Mouse (Mus musculus) T-helper 1 cell (primary cell): ENCODE results near the gene Gm26920.

Experiments used
- in situ Hi-C: fragments of 300-600 bp; cut with MboI, MseI; formaldehyde crosslinking; loops from one replicate; pipeline ENCODE4 v1.15.1; 2025; ENCODE audit warnings: high pct_unique_total_duplicates

Gm26920 gene

DNA sequence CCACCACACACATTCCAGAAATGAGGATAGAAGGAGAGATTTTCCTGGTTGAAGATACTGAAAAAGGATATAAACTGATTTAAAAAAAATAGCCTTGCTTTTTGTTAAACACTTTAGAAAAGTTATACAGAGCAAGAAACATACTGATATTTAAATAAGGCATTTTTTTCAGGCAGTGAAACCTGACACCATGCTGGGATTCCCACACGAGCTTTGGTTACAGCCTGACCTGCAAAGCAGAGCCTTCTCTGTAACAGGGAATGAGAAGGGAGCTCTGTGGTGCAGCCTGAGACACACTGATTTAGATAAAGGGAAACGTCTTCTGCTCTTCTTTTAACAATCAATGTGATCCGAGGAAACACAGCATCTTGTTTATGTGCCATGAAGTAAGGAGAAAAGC, 36.6 kb downstream of the Gm26920 start:
- in situ Hi-C loops, result no loop called here

DNA sequence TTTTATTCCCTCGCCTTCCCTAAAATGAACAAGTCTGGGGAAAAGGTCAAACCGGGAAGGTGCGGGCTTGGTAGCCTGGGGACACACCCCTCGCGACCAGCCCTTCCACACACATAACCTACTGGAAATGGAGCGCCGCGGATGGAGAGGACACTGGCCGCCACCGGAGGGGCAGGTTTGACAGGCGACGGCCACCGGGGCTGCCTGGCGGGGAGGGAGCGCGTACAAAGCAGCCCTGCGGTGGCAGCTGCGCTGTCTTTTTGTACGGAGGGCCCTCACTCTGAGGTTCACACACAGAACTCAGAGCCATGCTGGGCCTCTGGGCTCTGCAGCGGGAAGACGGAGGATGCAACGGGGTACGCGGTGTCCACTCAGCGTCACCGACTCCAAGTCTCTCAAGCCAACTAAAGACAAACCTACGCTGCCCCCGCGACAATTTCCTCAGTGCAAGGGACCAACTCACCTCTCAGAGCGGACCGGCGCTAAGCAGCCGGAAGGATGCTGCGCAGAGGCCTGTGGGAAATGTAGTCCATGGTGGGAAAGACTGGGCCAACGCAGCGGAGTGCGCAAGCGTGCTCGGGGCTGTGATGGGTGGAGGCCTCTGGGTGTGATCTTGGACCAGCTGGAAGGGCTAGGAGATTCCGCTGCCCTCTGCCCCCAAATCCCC, 39.2 kb downstream of the Gm26920 start, which contains the start of gene Zfp14:
Zfp14 (minus strand) TSS at position 499 of the 667 bp plus-strand sequence.
- in situ Hi-C loops, result no loop called here

DNA sequence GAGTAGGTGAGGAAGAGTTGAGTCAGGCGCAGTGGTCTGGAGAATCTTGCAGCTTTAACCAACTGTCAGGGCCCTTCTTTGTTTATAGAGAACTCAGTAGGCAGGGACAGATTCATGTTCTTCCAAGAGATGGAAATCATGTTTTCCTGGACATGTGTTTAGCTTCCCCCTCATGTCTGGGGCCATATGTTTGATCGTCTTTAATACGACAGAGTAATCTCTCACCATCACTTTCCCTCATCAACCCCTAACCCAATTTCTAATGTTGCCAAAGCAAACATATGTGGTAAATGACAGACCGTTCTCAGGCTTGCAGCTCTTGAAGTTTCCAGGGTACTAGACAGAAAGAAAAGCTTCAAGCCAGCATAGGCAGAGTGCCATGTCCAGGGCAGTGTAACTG, 42.1 kb downstream of the Gm26920 start:
- in situ Hi-C loops, result no loop called here

DNA sequence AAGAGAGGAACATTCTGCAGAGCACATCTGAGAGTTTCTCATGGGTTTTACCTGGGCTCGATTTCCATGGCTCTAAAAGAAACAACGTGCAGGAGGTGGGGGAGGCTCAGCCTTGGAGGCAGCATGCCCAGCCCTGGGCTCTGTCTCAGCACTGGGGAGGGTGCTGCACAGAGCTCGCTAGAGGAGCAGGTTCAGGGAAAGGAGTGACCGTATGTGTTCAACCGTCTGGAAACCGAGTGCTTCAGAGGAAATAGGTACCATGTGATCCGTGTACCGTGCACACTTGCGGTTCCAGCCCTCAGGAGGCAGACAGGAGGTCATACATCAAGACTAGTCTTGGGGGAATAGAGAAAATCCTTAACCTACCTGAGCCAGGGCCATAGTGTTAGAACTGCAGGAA, 45.9 kb downstream of the Gm26920 start:
- in situ Hi-C loops, result no loop called here

DNA sequence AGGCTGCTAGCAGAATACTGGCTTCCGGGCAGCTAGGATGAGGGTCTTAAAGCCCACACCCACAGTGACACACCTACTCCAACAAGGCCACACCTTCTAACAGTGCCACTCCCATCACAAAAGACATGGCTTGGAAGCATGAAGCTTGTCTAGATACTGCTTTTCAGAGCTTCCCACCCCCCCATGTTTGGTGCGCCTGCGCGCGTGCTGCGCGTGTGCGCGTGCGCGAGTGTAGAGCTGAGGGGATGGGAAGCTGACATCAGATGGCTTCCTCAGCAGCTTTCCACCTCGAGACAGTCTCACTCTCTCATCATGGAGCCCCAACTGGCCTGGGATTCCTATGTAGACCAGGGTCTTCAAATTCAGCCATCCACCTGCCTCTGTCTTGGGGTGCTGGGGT, 55.9 kb downstream of the Gm26920 start:
- in situ Hi-C loops, result no loop called here

DNA sequence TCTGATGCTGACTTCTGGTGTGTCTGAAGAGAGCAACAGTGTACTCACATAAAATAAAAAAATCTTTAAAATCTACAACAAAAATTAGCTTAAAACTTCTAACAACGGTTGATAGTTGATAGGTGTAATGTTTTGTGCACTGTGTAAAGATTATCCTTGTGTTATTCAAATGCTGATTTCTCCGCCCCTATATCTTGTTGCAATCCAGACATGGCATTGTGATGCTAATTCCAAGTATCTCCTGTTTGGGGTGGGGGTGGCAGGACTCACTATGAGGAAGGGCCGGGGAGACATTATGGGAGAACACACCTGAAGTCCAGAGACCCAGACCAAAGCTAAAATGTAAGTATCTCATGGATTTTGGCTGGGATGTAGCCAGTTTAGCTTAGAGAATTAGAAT, 58.8 kb downstream of the Gm26920 start:
- in situ Hi-C loops, result no loop called here

DNA sequence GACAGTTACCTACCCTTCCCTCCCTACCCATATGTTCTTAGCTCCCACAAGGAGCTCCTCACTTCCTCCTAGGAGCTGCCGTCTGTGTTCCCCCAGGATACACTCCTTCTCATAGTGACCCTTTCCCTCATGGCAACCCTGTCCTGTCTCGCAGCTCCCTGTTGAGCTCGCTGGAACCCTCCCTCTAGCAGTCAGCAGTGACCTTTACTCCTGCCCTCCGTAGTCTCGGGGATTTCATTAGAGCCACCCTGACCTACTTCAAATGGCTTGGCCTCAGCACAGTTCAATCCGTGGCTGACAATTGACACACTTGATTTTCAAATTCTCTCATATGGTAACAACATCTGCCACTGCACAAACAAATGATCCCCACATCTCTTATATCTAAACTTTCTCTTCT, 59.5 kb downstream of the Gm26920 start:
- in situ Hi-C loops, result no loop called here

DNA sequence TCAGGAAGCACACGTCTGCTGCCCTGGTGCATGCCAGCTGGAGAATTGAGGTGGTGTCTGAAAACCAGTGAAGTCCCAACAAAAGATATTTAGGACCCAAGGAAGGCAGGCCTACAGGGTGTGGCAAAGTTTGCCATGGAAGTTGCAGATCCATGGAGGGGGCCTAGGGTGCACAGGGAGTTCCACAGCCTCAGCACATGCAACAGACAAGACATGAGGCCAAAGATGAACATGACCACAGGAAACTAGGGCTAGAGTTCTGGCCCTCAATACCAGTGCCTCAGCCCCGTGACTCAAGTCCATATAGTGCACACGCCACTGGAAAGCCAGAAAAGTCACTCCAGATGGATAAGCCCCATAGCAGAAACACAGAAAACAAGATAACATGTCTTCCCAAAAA, 61.6 kb downstream of the Gm26920 start:
- in situ Hi-C loops, result no loop called here

DNA sequence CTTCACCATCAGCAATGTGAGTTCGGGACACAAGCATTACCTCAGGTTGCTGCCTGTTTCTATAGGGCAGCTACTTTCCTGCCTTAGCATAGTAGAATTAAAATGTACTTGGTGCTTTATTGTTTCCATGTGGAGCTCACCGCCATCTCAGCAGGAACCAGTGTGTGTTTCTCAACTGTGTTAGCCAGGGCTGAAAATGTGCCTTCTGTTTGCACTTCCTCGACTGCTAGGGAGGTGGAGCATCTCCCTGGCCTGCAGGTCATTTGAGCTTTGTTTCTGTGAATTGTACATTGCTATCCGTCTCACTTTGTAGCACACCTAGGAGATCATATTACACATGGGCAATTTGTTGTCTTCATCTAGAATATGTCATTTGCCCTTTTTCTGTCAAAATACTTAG, 62.9 kb downstream of the Gm26920 start:
- in situ Hi-C loops, result no loop called here

DNA sequence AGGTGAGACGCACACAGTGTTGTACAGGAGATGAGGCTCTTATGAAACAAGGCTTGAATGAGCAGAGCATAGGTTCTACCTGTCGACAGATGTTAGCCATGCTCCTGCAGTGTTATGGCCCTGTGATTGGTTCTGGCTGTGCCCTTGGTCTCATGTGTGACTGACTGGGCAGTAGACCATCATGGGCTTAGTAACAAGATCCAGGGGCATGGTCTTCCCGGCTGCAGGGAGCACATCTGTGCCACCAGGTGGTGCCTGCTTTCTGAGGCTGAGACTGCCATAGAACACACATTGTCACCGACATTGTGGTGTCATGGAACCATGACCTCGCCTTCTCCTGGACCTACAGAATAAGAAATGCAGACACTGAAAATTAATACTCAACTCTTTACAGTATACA, 64.9 kb downstream of the Gm26920 start:
- in situ Hi-C loops, result no loop called here

DNA sequence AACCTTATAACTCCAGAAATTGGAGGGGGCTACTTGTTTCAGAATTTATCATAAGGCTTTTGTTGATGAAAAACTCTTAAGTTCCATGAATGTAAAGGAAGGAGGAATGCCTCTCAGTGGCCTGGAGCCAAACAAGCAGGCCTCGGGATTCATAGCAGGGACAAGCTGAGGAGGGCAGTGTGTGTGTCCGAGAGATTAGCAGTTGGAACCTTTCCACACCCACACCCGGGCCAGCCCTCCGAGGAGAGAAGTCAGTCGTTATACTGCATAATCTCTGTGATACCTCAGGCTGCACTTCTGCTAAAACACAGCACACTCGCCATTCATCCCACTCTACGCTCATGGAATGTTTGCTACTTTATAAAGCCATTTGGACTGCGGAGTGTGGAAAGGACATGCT, 66.4 kb downstream of the Gm26920 start:
- in situ Hi-C loops, result no loop called here

DNA sequence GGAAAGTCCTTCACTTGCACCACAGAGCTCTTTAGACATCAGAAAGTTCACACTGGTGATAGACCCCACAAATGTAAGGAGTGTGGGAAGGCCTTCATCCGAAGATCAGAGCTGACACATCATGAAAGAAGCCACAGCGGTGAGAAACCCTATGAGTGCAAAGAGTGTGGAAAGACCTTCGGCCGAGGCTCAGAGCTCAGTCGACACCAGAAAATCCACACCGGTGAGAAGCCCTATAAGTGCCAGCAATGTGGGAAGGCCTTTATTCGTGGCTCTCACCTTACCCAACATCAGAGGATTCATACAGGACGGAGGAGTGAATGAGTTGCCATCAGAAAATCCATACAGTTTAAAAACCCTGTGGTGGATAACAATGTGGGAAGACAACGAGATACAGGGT, 66.9 kb downstream of the Gm26920 start:
- in situ Hi-C loops, result no loop called here

DNA sequence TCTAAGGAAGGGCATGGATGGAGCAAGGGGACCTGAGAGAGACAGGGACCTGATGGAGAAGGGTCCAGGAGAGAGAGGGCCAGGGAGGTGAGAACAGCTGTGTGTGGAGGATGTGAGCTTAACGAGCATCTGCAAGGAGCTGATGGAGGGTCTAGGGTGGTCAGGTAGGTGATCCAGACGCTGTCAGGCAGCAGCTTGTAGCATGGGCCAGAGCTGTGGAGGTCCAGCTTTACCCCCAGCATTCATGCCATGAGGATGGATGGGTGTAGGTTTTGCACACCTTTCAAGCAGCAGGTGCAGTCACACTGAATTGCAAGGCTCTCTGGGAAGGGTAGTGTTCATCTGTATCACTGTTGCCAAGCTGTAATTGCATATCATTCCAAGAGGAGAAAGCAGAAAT, 70.7 kb downstream of the Gm26920 start:
- in situ Hi-C loops, result no loop called here

DNA sequence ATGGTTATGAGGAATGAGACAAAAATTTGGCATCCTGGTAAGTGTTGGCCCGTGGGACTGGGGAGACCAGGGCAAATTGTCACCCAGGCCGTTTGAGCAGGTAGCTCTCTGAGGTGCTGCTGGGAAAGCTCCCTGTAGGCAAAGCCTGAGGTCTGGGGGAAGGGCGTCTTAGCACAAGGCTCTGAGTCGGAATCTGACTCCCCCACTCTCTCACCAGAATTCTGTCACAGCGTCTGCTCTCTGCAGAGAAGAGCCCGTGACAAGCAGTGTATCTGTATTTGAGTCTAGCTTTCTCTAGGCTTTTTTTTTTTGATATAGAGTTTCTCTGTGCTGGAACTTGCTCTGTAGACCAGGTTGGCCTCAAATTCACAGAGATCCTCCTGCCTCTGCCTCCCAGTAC, 73.0 kb downstream of the Gm26920 start:
- in situ Hi-C loops, result no loop called here

DNA sequence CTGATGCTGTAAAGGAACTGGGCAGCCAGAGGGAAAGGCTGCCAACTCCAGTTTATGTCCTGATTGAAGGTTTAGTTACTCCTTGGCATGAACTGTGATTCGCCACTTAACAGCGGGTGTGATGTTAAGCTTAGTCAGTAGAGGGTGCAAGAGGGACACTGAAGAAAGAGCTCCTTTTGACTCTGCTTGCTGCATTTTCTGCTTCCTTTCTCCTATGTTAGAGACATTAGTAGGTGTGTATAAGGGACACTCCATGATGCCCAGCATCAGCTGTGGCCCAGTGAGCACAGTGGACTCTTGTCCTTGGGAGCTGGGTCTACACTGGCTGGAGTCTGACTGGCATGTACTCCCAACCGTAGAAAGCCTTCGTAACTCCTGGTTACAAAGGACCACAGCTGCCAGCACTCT, 77.2 kb downstream of the Gm26920 start:
- in situ Hi-C loops, result no loop called here

DNA sequence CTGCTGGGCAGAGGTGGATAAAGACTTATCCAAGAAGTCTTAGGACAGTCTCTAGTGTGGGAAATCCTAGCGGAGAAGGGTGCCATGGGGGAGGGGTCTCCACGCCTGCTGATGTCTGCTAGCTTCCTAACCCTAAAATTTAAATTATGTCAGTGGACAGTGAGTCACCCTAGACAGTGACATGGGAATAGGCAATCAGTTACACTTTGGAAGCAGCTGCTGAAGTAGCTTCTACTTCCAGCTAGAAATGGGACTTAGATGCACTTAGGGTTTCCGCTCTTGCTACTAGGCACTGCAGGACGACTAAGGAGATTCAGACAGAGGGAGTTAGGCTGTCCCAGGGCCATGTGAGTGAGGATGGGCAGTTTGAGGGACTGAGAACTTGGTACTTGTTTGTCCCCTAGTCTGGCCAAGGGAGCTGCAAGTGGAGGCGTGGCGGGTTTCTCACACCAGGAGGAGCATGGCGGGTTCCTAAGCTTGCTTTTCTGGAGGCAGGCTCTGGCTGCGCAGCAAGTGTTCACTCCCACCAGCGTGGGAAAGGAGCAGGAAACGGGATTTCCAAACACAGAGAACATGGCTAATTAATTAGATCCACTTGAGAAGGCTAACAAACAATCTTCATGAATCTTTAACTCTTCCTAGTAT, 79.5 kb downstream of the Gm26920 start:
- in situ Hi-C loops, result no loop called here

DNA sequence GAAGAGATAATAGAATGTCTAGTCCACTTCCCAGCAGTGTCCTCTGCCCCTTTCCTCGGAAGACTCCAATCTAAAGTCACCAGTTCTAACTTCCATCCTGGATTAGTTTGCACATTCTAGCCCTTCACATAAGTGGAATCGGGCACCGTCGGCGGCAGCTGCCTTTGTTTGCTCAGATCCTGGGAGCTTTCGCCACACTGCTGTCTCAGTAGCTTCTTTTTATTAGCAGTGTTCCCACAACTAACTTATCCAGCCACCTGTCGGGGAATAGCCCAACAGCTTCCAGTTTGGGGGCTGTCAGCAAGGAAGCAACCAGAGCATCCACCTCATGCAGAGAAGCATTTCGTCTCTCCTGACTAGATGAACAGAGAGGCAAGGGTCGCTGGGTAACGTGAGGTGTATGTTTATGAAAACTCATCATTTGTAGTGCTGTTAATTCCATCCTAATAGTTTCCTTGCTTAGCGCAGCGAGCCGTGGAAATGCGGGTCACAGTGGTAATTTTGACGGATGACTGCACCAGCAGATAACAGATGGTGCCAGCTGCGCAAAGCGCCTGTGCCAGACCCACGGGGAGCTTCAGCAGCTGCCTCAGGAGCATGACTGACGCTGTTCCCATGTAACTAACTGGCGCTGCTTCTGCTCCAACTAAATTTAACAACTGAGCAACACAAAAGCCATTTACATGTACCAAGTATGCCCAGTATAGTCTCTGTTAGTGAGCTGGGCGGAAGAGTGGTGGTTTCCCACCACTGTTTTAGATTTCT, 80.7 kb downstream of the Gm26920 start:
- in situ Hi-C loops, result no loop called here

DNA sequence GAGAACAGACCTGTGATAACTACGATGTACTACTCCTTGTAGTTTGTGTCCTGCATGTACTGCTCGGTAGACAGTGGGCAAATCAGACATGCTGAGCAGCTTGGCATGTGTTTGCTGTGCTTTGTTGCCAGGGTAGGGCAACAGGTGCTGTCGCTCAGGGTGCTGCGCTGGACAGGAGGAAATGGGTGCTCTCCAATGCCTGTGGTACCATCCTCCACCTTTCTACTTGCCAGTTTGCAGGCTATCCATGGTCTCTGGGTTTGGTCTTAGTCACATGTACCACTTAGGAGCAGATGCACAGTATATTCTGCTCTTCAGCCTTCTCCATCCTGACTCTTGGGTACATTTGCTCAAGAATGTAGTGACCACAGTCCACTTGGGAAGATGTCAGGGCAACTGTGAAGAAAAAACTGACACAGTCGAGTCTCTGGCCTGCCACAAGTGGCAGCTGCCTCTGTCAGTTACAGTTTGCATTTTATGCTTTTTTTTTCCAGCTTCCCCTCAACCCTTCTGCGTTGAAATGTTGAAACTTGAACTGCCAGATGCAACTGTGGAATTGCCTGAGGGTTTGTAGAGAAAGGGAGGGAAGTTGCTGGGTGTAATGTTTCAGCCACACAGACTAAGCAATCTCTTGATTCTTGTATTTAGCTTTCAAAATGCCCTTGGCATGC, 82.1 kb downstream of the Gm26920 start:
- in situ Hi-C loops, result no loop called here

DNA sequence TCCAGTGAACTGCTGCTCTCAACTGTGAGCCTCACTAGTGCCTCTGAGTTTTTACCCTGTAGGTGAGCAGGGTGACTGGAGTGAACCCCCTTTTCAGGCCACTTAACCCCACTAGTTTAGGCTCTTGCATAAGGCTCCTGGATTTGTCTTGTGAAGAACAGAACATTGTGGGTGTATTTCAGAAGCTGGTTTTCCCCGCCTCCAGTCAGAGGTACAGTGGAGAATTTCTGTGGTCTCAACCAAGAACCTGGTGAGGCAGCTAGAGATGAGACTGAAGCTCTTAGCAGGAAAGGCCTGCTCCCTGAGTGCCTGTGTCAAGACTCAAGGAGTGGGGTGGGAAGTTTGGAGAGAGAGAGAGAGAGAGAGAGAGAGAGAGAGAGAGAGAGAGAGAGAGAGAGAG, 82.6 kb downstream of the Gm26920 start:
- in situ Hi-C loops, result no loop called here
